Mouse (Mus musculus) cerebellum, adult 2 months (tissue): ENCODE data around the gene Adprh. TPM values are rescaled to one million over a fixed set of nuclear protein-coding genes. Genes with fewer than 3 reads are reported as not detected.

Experiments
- DNase-seq, 2 experiments: peaks; one replicate each; pipeline ENCODE4 v3.0.0; 2021
- H3K27ac ChIP-seq: fragments of 200-500 bp; 2 replicates; pipeline ENCODE4 v1.5.1; 2012; ENCODE audit warnings: low read length, control low read depth, inconsistent platforms; ENCODE audit not compliant: insufficient read depth
- H3K27me3 ChIP-seq: fragments of 200-500 bp; 2 replicates; pipeline ENCODE4 v1.6.1; 2012; ENCODE audit warnings: inconsistent platforms, mild to moderate bottlenecking, low read length, moderate library complexity; ENCODE audit not compliant: control insufficient read depth, insufficient read depth
- H3K4me1 ChIP-seq: fragments of 200-500 bp; 2 replicates; pipeline ENCODE4 v1.6.1; 2011; ENCODE audit warnings: low read length; ENCODE audit not compliant: control insufficient read depth, insufficient read depth
- H3K4me3 ChIP-seq: fragments of 200-500 bp; replicated peaks from 2 replicates; pipeline ENCODE3; 2011; ENCODE audit warnings: mild to moderate bottlenecking, low read depth, low read length, control low read depth; ENCODE audit not compliant: insufficient read depth
- CTCF ChIP-seq: fragments of 200-500 bp; IDR thresholded peaks from 2 replicates; pipeline ENCODE4 v1.5.1; 2011; ENCODE audit warnings: low read depth, mild to moderate bottlenecking, control low read depth, low read length, moderate library complexity, borderline replicate concordance; ENCODE audit not compliant: insufficient read depth
- POLR2A ChIP-seq: fragments of 200-500 bp; IDR thresholded peaks from 2 replicates; pipeline ENCODE4 v1.6.1; 2011; ENCODE audit warnings: low read length, control low read depth, borderline replicate concordance; ENCODE audit not compliant: insufficient read depth
- WGBS: fragments of 180-500 bp; shearing (Covaris S2); methylation state at CpG from one replicate; pipeline ENCODE4 v1.1.7; 2018; 5-methylcytosine and 5-hydroxymethylcytosine counted together
- polyA plus RNA-seq: library from polyadenylated mRNA; depleted of rRNA; stranded (reverse); fragments of >200 nt; gene quantifications from 2 replicates; pipeline ENCODE4 v1.2.3, GENCODE M21; 2012

The Adprh gene
- polyA plus RNA-seq, 1 experiment, result 67.3 TPM

DNA sequence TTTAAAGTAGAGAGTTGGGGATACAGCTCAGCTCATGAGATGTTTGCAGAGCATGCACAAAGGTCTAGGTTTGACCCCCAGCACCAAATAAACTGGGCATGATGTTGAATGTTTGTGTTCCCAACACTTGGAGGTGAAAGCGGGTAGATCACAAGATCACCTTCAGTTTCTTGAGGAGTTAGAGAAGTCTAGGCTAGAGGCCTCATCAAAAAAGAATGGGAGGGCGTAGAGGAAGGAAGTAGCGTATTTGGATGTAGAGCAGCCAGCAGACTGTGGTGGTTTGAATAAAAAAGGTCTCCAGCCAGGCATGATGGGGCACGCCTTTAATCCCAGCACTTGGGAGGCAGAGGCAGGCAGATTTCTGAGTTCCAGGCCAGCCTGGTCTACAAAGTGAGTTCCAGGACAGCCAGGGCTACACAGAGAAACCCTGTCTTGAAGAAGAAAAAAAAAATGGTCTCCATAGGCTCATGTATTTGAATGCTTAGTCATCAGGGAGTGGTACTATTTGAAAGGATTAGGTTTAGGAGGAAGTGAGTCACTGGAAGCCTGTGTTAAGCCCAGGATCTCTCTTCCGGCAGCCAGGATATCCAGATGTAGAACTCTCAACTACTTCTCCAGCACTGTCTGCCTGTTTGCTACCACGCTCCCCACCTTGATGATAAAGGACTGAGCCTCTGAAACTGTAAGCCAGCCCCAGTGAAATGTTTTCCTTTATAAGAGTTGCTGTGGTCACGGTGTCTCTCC lies 8.6 kb downstream of the Adprh start:
- DNase-seq, result no peak
- Histone ChIP-seq H3K27ac (no peak overlapping the region), H3K27me3 (no peaks in the 10 kb centered on the region), H3K4me1 (no peaks in the 10 kb centered on the region), H3K4me3 (no peak overlapping the region)
- TF ChIP-seq POLR2A (no peak), CTCF (no peak)
- WGBS, result 98% methylated on average over 7 of the region's 7 CpGs

DNA sequence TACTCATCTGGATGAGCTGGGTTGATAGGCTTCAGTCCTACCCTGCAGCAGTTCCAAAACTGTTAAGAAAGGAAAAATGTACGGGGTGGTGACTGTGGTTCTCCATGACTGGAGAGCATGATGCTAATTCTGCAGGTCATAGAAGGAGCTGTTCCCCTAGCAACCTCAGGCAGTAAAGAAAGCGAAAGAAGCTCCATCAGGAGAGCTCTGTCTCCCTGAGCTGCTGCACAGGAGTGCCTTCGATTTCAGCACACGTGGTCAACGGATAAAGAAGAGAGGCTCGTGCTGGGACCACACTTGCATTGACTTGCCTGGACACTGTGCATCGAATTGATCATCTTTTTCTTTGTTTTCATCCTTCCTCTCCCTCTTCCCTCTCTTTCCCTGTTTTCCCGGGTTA lies 10.3 kb downstream of the Adprh start:
- Histone ChIP-seq H3K27ac (no peak overlapping the region), H3K4me3 (no peak overlapping the region), H3K4me1 (no peaks in the 10 kb centered on the region), H3K27me3 (no peaks in the 10 kb centered on the region)
- TF ChIP-seq CTCF (no peak), POLR2A (no peak)
- no peak for DNase-seq
- 80% methylated on average over 8 of the region's 8 CpGs for WGBS

GRCm38 (mm10) chr16:38441611-38442010 lies 10.9 kb downstream of the Adprh start:
- no peak for DNase-seq
- no peak for TF ChIP-seq POLR2A
- TF ChIP-seq CTCF, result no peak
- WGBS, result 90% methylated on average over 5 of the region's 5 CpGs

DNA sequence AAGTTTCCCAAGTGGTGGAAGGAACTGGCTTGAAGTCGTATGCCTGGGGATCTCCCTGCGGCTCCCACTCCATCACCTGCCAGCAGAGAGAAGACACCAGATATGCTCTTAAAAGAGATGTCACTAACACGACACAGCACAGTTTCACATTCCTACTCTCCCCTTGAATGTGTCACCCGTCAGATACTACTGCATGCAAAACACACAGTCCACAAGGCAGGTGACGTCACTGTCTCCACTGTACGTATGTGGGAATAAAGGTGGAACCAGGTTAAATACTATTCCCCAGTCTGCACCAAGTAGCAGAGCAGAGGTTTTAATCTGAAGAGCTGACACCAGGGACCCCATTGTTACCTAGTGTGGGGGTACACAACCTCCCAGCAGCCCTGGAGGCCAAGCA lies 12.1 kb downstream of the Adprh start:
- TF ChIP-seq POLR2A (no peak), CTCF (no peak)
- no peaks in the 10 kb centered on the region for H3K4me1 ChIP-seq
- H3K4me3 ChIP-seq, result no peak overlapping the region
- no peaks in the 10 kb centered on the region for H3K27me3 ChIP-seq
- no peak for DNase-seq
- WGBS, result 76% methylated on average over 6 of the region's 6 CpGs
- H3K27ac ChIP-seq, result no peak overlapping the region

More at GRCm38 (mm10) chr16:38441611-38442010, 10.9 kb downstream of the Adprh start:
- no peak overlapping the region for H3K4me3 ChIP-seq
- no peak overlapping the region for H3K27ac ChIP-seq
- no peaks in the 10 kb centered on the region for H3K27me3 ChIP-seq
- H3K4me1 ChIP-seq, result no peaks in the 10 kb centered on the region

DNA sequence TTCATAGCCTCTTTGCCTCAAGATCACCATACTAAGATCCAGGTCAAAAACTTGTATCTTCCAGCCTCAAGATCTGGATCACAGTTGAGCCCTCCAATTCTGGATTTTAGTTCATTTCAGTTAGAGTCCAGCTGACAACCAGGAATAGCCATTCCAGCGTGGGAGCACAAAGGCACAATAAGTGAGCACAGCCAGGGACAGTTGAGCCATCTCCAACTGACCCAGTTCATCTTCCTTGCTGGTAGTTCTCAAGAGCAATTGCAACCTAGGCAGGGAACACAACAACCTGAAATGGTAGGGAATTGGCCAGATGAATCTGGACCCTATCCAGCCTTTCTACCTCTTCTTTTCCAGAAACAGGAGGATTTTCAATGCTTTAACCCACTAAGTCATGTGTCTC lies 13.3 kb downstream of the Adprh start:
- Histone ChIP-seq H3K4me1 (no peaks in the 10 kb centered on the region), H3K4me3 (no peak overlapping the region), H3K27ac (no peak overlapping the region), H3K27me3 (no peaks in the 10 kb centered on the region)
- WGBS, result 47% methylated on average over 1 of the region's 1 CpGs
- TF ChIP-seq CTCF (no peak), POLR2A (no peak)
- no peak for DNase-seq

GRCm38 (mm10) chr16:38434295-38434795 lies 18.2 kb downstream of the Adprh start:
- H3K4me3 ChIP-seq, result no peak overlapping the region
- TF ChIP-seq CTCF, result no peak
- no peak for TF ChIP-seq POLR2A
- H3K27ac ChIP-seq, result no peak overlapping the region
- H3K4me1 ChIP-seq, result no peaks in the 10 kb centered on the region
- WGBS, result 81% methylated on average over 4 of the region's 4 CpGs
- DNase-seq, result no peak
- no peaks in the 10 kb centered on the region for H3K27me3 ChIP-seq

GRCm38 (mm10) chr16:38433514-38433913 lies 19.0 kb downstream of the Adprh start:
- TF ChIP-seq POLR2A, result no peak
- no peak for TF ChIP-seq CTCF
- no peak overlapping the region for H3K27ac ChIP-seq

More at GRCm38 (mm10) chr16:38433514-38433913, 19.0 kb downstream of the Adprh start:
- Histone ChIP-seq H3K27me3 (no peaks in the 10 kb centered on the region), H3K4me3 (no peak overlapping the region), H3K4me1 (no peaks in the 10 kb centered on the region)
- WGBS, result 89% methylated on average over 8 of the region's 8 CpGs
- DNase-seq, result no peak
